Mouse (Mus musculus) retina, postnatal 7 days (tissue): ENCODE data around the gene Gstp3.
A peak's percentile ranks its signal among the peaks of the same experiment; 100 is the strongest.

ENCODE experiments used
- DNase-seq: peaks from one replicate; pipeline ENCODE4 v3.0.0-alpha.2; 2012; ENCODE audit warnings: low read depth, low spot score

The Gstp3 gene

GRCm38 (mm10) chr19:4059069-4059740 is at the start of gene Gstp3:
Gene Gstp3, minus strand, starts transcription at chr19:4059569.
- no peak for DNase-seq

- DNase-seq = no peak
These were observed 49.2 kb upstream of the Gstp3 start for GRCm38 (mm10) chr19:4108535-4108934.

- DNase-seq = no peak
These were observed 47.3 kb upstream of the Gstp3 start for GRCm38 (mm10) chr19:4106654-4107053.

- no peak for DNase-seq
These were observed 45.4 kb upstream of the Gstp3 start for GRCm38 (mm10) chr19:4104675-4105194.

GRCm38 (mm10) chr19:4103792-4104191 is 44.4 kb upstream of the Gstp3 start:
- no peak for DNase-seq

GRCm38 (mm10) chr19:4103294-4103693 is 43.9 kb upstream of the Gstp3 start:
- DNase-seq = no peak

GRCm38 (mm10) chr19:4102626-4103025 is 43.3 kb upstream of the Gstp3 start:
- DNase-seq = no peak

- DNase-seq = no peak
These were observed 42.7 kb upstream of the Gstp3 start for GRCm38 (mm10) chr19:4102049-4102448.

- peak; percentile 83 for DNase-seq
These were observed 42.1 kb upstream of the Gstp3 start for GRCm38 (mm10) chr19:4101466-4101865.

- DNase-seq = peak; percentile 73
These were observed 41.4 kb upstream of the Gstp3 start for GRCm38 (mm10) chr19:4100718-4101261.

- no peak for DNase-seq
These were observed 40.7 kb upstream of the Gstp3 start, which contains the start of gene Pitpnm1 for GRCm38 (mm10) chr19:4099837-4100717. Gene Pitpnm1, plus strand, starts transcription at chr19:4099998.

GRCm38 (mm10) chr19:4099056-4099455 is 39.7 kb upstream of the Gstp3 start:
- DNase-seq = peak; percentile 86

- no peak for DNase-seq
These were observed 39.1 kb upstream of the Gstp3 start for GRCm38 (mm10) chr19:4098426-4098825.

GRCm38 (mm10) chr19:4097441-4097825 is 38.1 kb upstream of the Gstp3 start:
- no peak for DNase-seq

GRCm38 (mm10) chr19:4096642-4097440 is 37.5 kb upstream of the Gstp3 start, which contains the start of gene Cdk2ap2:
Gene Cdk2ap2, plus strand, starts transcription at chr19:4097182.
- DNase-seq = peak; percentile 95

- DNase-seq = no peak
These were observed 36.4 kb upstream of the Gstp3 start for GRCm38 (mm10) chr19:4095802-4096201.

GRCm38 (mm10) chr19:4094774-4095303 is 35.5 kb upstream of the Gstp3 start:
- no peak for DNase-seq

- no peak for DNase-seq
These were observed 35.0 kb upstream of the Gstp3 start for GRCm38 (mm10) chr19:4094348-4094747.

- DNase-seq = no peak
These were observed 34.4 kb upstream of the Gstp3 start for GRCm38 (mm10) chr19:4093772-4094171.

GRCm38 (mm10) chr19:4092750-4093149 is 33.4 kb upstream of the Gstp3 start:
- DNase-seq = no peak

- DNase-seq = no peak
These were observed 32.0 kb upstream of the Gstp3 start for GRCm38 (mm10) chr19:4091383-4091782.
